Mouse (Mus musculus): Measurements from ENCODE around the gene Agap3.

The Agap3 gene

GRCm38 (mm10) chr5:24550598-24551316 is 98.8 kb downstream of the Agap3 start:
- in situ Hi-C loops (cut with MboI; ENCODE audit: low sequenced_read_pairs): no loop called here

GRCm38 (mm10) chr5:24551317-24551688 is 99.3 kb downstream of the Agap3 start:
- in situ Hi-C loops (cut with MboI; ENCODE audit: low sequenced_read_pairs): no loop called here
